ENCODE assay signal across 8 mouse cellular contexts in genomic region chr7:4900523-4900851, GRCm38 (mm10). TPM values are rescaled to one million over a fixed set of nuclear protein-coding genes. Genes with fewer than 3 reads are reported as not detected.
DNase-seq lines count a peak whose midpoint lies in the region; ATAC-seq and TF ChIP-seq lines count a peak whose summit lies in the region.
"Had no signal": no experiment of that assay in that cellular context is flagged by ENCODE, and none has a peak within 500 bp of the region (broad histone marks: within the 10 kb centered on the region; RNA-seq: fewer than 3 reads in every experiment).

No protein-coding gene starts in this region.

- H3K9ac ChIP-seq in lung, embryonic 16.5 days (ENCODE audit: low read length) = no peak overlapping the region
- H3K9ac ChIP-seq in forebrain, embryonic 15.5 days (replicated peaks) = no peak overlapping the region
- H3K9ac ChIP-seq in limb, embryonic 14.5 days (ENCODE audit: low read depth, low read length, severe bottlenecking) = no peak overlapping the region

- H3K4me1 ChIP-seq in lung, embryonic 16.5 days (replicated peaks; ENCODE audit: control insufficient read depth, insufficient read depth, low read length) = peaks cover 4% of the 10 kb centered on the region
- peaks cover 9% of the 10 kb centered on the region for H3K4me1 ChIP-seq in forebrain, embryonic 15.5 days
- no peaks in the 10 kb centered on the region for H3K4me1 ChIP-seq in limb, embryonic 14.5 days (ENCODE audit: control insufficient read depth, insufficient read depth, low read length)
- H3K4me1 ChIP-seq in olfactory bulb, adult 2 months (ENCODE audit: control insufficient read depth, insufficient read depth, low read length) = peaks cover 14% of the 10 kb centered on the region

- no peak for TF ChIP-seq POLR2A in limb, embryonic 14.5 days (IDR thresholded peaks at IDR 0.05; ENCODE audit: borderline replicate concordance, extremely low read depth, insufficient read depth, insufficient read length)
- TF ChIP-seq POLR2A in olfactory bulb, adult 2 months (IDR thresholded peaks at IDR 0.05; ENCODE audit: insufficient read depth, low read depth, low read length) = no peak

- H3K27me3 ChIP-seq in lung, embryonic 16.5 days (ENCODE audit: control insufficient read depth, insufficient read depth, low read depth, low read length) = peaks cover 7% of the 10 kb centered on the region; the same call in 1 of the 2 replicates
- no peaks in the 10 kb centered on the region for H3K27me3 ChIP-seq in forebrain, embryonic 15.5 days
- H3K27me3 ChIP-seq in limb, embryonic 14.5 days (ENCODE audit: control insufficient read depth, insufficient read depth, low read length) = peaks cover 6% of the 10 kb centered on the region; the same call in 1 of the 2 replicates

- H3K9me3 ChIP-seq in lung, embryonic 16.5 days (ENCODE audit: control insufficient read depth, low read length) = no peaks in the 10 kb centered on the region
- H3K9me3 ChIP-seq in forebrain, embryonic 15.5 days = no peaks in the 10 kb centered on the region
- no peaks in the 10 kb centered on the region for H3K9me3 ChIP-seq in limb, embryonic 14.5 days (ENCODE audit: control insufficient read depth, low read length)

- peak overlapping the region; percentile 9; the same call in 1 of the 2 replicates for H3K4me3 ChIP-seq in lung, embryonic 16.5 days (ENCODE audit: low read length)
- peak overlapping the region; percentile 15 for H3K4me3 ChIP-seq in forebrain, embryonic 15.5 days
- 0 out of 2 replicates have a peak overlapping the region, but pooled peaks have one; percentile 27 for H3K4me3 ChIP-seq in limb, embryonic 14.5 days (replicated peaks; ENCODE audit: low read length)
- H3K4me3 ChIP-seq in olfactory bulb, adult 2 months (ENCODE audit: insufficient read depth, low read depth, low read length) = peak overlapping the region; percentile 26; the same call in 1 of the 2 replicates

- H3K4me2 ChIP-seq in lung, embryonic 16.5 days (ENCODE audit: low read depth, low read length) = peak overlapping the region; percentile 51
- H3K4me2 ChIP-seq in forebrain, embryonic 15.5 days (replicated peaks) = peak overlapping the region; percentile 48
- H3K4me2 ChIP-seq in limb, embryonic 14.5 days (replicated peaks; ENCODE audit: low read depth, low read length, severe bottlenecking) = peak overlapping the region; percentile 39; the same call in 1 of the 2 replicates

- WGBS in lung, embryonic 16.5 days = 17% methylated on average over 9 of the region's 11 CpGs
- WGBS in forebrain, embryonic 15.5 days = 26% methylated on average over 10 of the region's 11 CpGs
- 36% methylated on average over 11 of the region's 11 CpGs for WGBS in limb, embryonic 14.5 days
- WGBS in olfactory bulb, adult 2 months = 21% methylated on average over 11 of the region's 11 CpGs

- no peak for ATAC-seq in lung, embryonic 16.5 days (ENCODE audit: low read depth)
- no peak for ATAC-seq in forebrain, embryonic 15.5 days (replicated peaks)
- ATAC-seq in limb, embryonic 14.5 days (ENCODE audit: low FRiP score, low read depth) = no peak

- H3K27ac ChIP-seq in lung, embryonic 16.5 days (ENCODE audit: low read length) = no peak overlapping the region
- no peak overlapping the region; the same call in 1 of the 2 replicates for H3K27ac ChIP-seq in forebrain, embryonic 15.5 days (replicated peaks)
- no peak overlapping the region for H3K27ac ChIP-seq in limb, embryonic 14.5 days (replicated peaks; ENCODE audit: low read depth, low read length)
- H3K27ac ChIP-seq in olfactory bulb, adult 2 months (ENCODE audit: insufficient read depth, low read depth, low read length) = peak overlapping the region; percentile 77

- H3K36me3 ChIP-seq in lung, embryonic 16.5 days (ENCODE audit: control insufficient read depth, insufficient read depth, low read length) = no peaks in the 10 kb centered on the region
- no peaks in the 10 kb centered on the region for H3K36me3 ChIP-seq in forebrain, embryonic 15.5 days
- H3K36me3 ChIP-seq in limb, embryonic 14.5 days (ENCODE audit: control insufficient read depth, insufficient read depth, low read length) = no peaks in the 10 kb centered on the region

- TF ChIP-seq CTCF in olfactory bulb, adult 2 months (IDR thresholded peaks at IDR 0.05; ENCODE audit: insufficient read depth, low read depth, low read length) = no peak

- no peak for DNase-seq in lung, postnatal 10 days
- DNase-seq in limb, embryonic 14.5 days (ENCODE audit: low spot score) = no peak
- DNase-seq in cerebellum, adult 11 months = no peak
- no peak for DNase-seq in spleen, adult 12 weeks (ENCODE audit: low spot score)
- DNase-seq: kidney, adult 9 months had no signal

RNA-seq across cellular contexts. Expression of gene Gm36210, which starts 5.8 kb away (rescaled TPM):
- polyA plus RNA-seq in lung, embryonic 16.5 days (2015; fragmentation: Nextera tagmentation; extraction: Ambion mirVana) = 0.21 TPM in 1 of 2 replicates, not detected in the other
- polyA plus RNA-seq in forebrain, embryonic 15.5 days (2015; fragmentation: Nextera tagmentation; extraction: Ambion mirVana) = 0.31 and 0.33 TPM in 2 replicates
- 0.15 and 0.22 TPM in 2 replicates for polyA plus RNA-seq in limb, embryonic 14.5 days (2012; rRNA removed)
- polyA plus RNA-seq in limb, embryonic 14.5 days (2014; fragmentation: Nextera tagmentation; extraction: Ambion mirVana) = not detected in 2 replicates
- polyA plus RNA-seq in olfactory bulb, adult 2 months (2012; ENCODE audit: insufficient read depth, insufficient read length, low replicate concordance, missing spikeins) = not detected in 2 replicates

RNA-seq across cellular contexts. Expression of gene Zfp628, which starts 14.5 kb away (rescaled TPM):
- 3.4 and 3.7 TPM in 2 replicates for polyA plus RNA-seq in lung, embryonic 16.5 days (2015; fragmentation: Nextera tagmentation; extraction: Ambion mirVana)
- 4.0 and 4.2 TPM in 2 replicates for polyA plus RNA-seq in forebrain, embryonic 15.5 days (2015; fragmentation: Nextera tagmentation; extraction: Ambion mirVana)
- 13.4 and 22.3 TPM in 2 replicates for polyA plus RNA-seq in limb, embryonic 14.5 days (2012; rRNA removed)
- 4.0 and 4.6 TPM in 2 replicates for polyA plus RNA-seq in limb, embryonic 14.5 days (2014; fragmentation: Nextera tagmentation; extraction: Ambion mirVana)
- polyA plus RNA-seq in olfactory bulb, adult 2 months (2012; ENCODE audit: insufficient read depth, insufficient read length, low replicate concordance, missing spikeins) = not detected in 2 replicates

RNA-seq across cellular contexts. Expression of gene Nat14, which starts 21.3 kb away (rescaled TPM):
- 2.5 and 2.7 TPM in 2 replicates for polyA plus RNA-seq in lung, embryonic 16.5 days (2015; fragmentation: Nextera tagmentation; extraction: Ambion mirVana)
- 35.2 and 39.3 TPM in 2 replicates for polyA plus RNA-seq in forebrain, embryonic 15.5 days (2015; fragmentation: Nextera tagmentation; extraction: Ambion mirVana)
- 7.6 and 10.0 TPM in 2 replicates for polyA plus RNA-seq in limb, embryonic 14.5 days (2012; rRNA removed)
- 0.92 and 1.9 TPM in 2 replicates for polyA plus RNA-seq in limb, embryonic 14.5 days (2014; fragmentation: Nextera tagmentation; extraction: Ambion mirVana)
- polyA plus RNA-seq in olfactory bulb, adult 2 months (2012; ENCODE audit: insufficient read depth, insufficient read length, low replicate concordance, missing spikeins) = not detected in 2 replicates

RNA-seq across cellular contexts. Expression of gene Isoc2a, which starts 23.5 kb away (rescaled TPM):
- polyA plus RNA-seq in lung, embryonic 16.5 days (2015; fragmentation: Nextera tagmentation; extraction: Ambion mirVana) = 0.87 and 1.3 TPM in 2 replicates
- polyA plus RNA-seq in forebrain, embryonic 15.5 days (2015; fragmentation: Nextera tagmentation; extraction: Ambion mirVana) = 0.65 and 0.76 TPM in 2 replicates
- polyA plus RNA-seq in limb, embryonic 14.5 days (2012; rRNA removed) = 13.6 and 16.7 TPM in 2 replicates
- 1.1 and 1.3 TPM in 2 replicates for polyA plus RNA-seq in limb, embryonic 14.5 days (2014; fragmentation: Nextera tagmentation; extraction: Ambion mirVana)
- polyA plus RNA-seq in olfactory bulb, adult 2 months (2012; ENCODE audit: insufficient read depth, insufficient read length, low replicate concordance, missing spikeins) = not detected in 2 replicates

RNA-seq across cellular contexts. Expression of gene Ssc5d, which starts 25.1 kb away (rescaled TPM):
- polyA plus RNA-seq in lung, embryonic 16.5 days (2015; fragmentation: Nextera tagmentation; extraction: Ambion mirVana) = 2.1 and 2.4 TPM in 2 replicates
- polyA plus RNA-seq in forebrain, embryonic 15.5 days (2015; fragmentation: Nextera tagmentation; extraction: Ambion mirVana) = 0.24 and 0.32 TPM in 2 replicates
- polyA plus RNA-seq in limb, embryonic 14.5 days (2012; rRNA removed) = 38.1 and 48.4 TPM in 2 replicates
- polyA plus RNA-seq in limb, embryonic 14.5 days (2014; fragmentation: Nextera tagmentation; extraction: Ambion mirVana) = 13.2 and 13.6 TPM in 2 replicates
- not detected in 2 replicates for polyA plus RNA-seq in olfactory bulb, adult 2 months (2012; ENCODE audit: insufficient read depth, insufficient read length, low replicate concordance, missing spikeins)
